Mouse (Mus musculus): ENCODE data around the gene Gm20388. TPM values are rescaled to one million over a fixed set of nuclear protein-coding genes. Genes with fewer than 3 reads are reported as not detected.

Gene Gm20388
- total RNA-seq, 2 experiments from 2014 or later: 4.0 TPM; not detected in 1

- no peak for DNase-seq
Observed at GRCm38 (mm10) chr8:120167821-120168220, 257.2 kb downstream of the Gm20388 start.

GRCm38 (mm10) chr8:120169119-120169518 is 258.5 kb downstream of the Gm20388 start:
- no peak for DNase-seq

GRCm38 (mm10) chr8:120173195-120173594 is 262.6 kb downstream of the Gm20388 start:
- DNase-seq: no peak

- DNase-seq: no peak
Observed at GRCm38 (mm10) chr8:120174606-120175005, 264.0 kb downstream of the Gm20388 start.

- DNase-seq: no peak
Observed at GRCm38 (mm10) chr8:120176605-120177004, 266.0 kb downstream of the Gm20388 start.

GRCm38 (mm10) chr8:120177318-120178123 is 266.9 kb downstream of the Gm20388 start, which contains the start of gene Fam92b:
TSS of gene Fam92b (minus strand) at chr8:120177466.
- peak in 1 of 2 experiments; percentile 41 for DNase-seq

- no peak for DNase-seq
Observed at GRCm38 (mm10) chr8:120178124-120178514, 267.5 kb downstream of the Gm20388 start.

- peak; percentile 89 to 97 for DNase-seq
Observed at GRCm38 (mm10) chr8:120179027-120179431, 268.4 kb downstream of the Gm20388 start.

GRCm38 (mm10) chr8:120180445-120180970 is 269.9 kb downstream of the Gm20388 start:
- DNase-seq: no peak

- no peak for DNase-seq
Observed at GRCm38 (mm10) chr8:120181274-120181673, 270.6 kb downstream of the Gm20388 start.

GRCm38 (mm10) chr8:120181861-120182414 is 271.3 kb downstream of the Gm20388 start:
- DNase-seq: no peak

- DNase-seq: no peak
Observed at GRCm38 (mm10) chr8:120184366-120184765, 273.7 kb downstream of the Gm20388 start.

GRCm38 (mm10) chr8:120184850-120185792 is 274.5 kb downstream of the Gm20388 start:
- DNase-seq: peak; percentile 65 to 66

GRCm38 (mm10) chr8:120186454-120186853 is 275.8 kb downstream of the Gm20388 start:
- DNase-seq: peak; percentile 79 to 90

GRCm38 (mm10) chr8:120188510-120188909 is 277.9 kb downstream of the Gm20388 start:
- DNase-seq: peak; percentile 82 to 92

GRCm38 (mm10) chr8:120189440-120189839 is 278.8 kb downstream of the Gm20388 start:
- DNase-seq: no peak

GRCm38 (mm10) chr8:120190107-120190809 is 279.6 kb downstream of the Gm20388 start:
- no peak for DNase-seq

GRCm38 (mm10) chr8:120190810-120191413 is 280.3 kb downstream of the Gm20388 start:
- peak; percentile 97 to 99 for DNase-seq

- no peak for DNase-seq
Observed at GRCm38 (mm10) chr8:120191633-120192032, 281.0 kb downstream of the Gm20388 start.

GRCm38 (mm10) chr8:120192118-120192517 is 281.5 kb downstream of the Gm20388 start:
- DNase-seq: no peak

- DNase-seq: no peak
Observed at GRCm38 (mm10) chr8:120201351-120201750, 290.7 kb downstream of the Gm20388 start.
